Mouse (Mus musculus): ENCODE measurements around the gene Kmt5b.
A peak's percentile ranks its signal among the peaks of the same experiment; 100 is the strongest.

Kmt5b gene

DNA sequence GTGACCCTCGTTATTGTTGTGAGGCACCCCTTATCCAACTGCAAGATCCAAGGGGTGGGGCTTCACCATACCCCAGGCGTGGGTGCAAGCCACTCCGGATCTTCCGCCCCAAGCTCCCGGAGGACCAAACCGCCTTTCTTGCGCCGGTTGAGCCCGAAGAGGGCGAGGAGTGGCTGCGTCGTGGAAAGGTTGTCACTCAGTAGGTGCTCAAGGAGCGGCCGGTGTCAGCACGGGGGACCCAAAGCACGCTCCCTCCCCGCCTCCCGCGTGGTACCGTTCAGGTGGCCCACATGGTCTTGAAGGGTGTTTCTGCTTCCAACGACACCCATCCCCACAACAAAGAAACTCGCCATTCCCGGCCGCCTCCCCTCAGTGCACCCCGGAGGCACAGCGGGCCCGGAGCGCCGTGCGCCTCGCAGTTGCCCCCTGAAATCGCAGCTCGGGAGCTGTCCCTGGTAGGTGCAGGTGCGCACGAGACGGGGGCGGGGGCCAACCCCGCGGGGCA, at the start of gene Kmt5b:
TSS of gene Kmt5b (plus strand) at position 146 of the 505 bp plus-strand sequence.
- DNase-seq (ENCODE audit: low spot score in 2 of 2), result no peak

- peak; percentile 69 to 85 for DNase-seq (ENCODE audit: low spot score in 2 of 2)
These were observed 48.5 kb upstream of the Kmt5b start for GRCm38 (mm10) chr19:3718481-3719361.

- peak; percentile 40 to 80 for DNase-seq (ENCODE audit: low spot score in 2 of 2)
These were observed 47.8 kb upstream of the Kmt5b start for GRCm38 (mm10) chr19:3719362-3719891.

- no peak for DNase-seq (ENCODE audit: low spot score in 2 of 2)
These were observed 44.1 kb upstream of the Kmt5b start for GRCm38 (mm10) chr19:3723170-3723569.

DNA sequence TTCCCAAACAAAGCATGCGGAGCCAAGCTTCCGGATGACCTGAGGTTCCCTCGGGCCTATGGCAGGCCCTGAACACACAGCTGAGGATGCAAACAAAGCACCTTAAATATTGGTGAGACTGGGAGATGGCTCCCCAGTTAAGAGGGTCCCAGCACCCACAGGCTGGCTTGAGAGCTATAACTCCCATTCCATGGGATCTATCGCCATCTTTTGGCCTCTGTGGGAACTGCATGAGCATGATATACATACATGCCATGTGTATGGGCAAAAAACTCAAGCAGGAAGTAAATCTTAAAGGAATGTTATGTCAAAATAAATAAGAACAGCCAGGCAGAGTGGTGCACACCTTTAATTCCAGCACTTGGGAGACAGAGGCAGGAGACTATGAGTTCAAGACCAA, 43.3 kb upstream of the Kmt5b start:
- peak; percentile 59 to 81 for DNase-seq (ENCODE audit: low spot score in 2 of 2)

DNA sequence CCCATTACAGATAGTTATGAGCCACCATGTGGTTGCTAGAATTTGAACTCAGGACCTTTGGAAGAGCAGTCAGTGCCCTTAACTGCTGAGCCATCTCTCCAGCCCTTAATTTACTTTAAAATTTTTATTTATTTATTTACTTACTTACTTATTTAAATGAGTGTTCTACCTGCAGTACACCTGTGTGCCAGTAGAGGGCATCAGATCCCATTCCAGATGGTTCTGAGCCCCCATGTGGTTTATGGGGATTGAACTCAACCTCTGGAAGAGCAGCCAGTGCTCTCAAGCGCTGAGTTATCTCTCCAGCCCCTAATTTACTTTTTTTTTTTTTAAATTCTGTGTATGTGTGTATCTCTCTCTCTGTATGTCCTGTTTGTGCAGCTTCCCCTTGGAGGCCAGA, 42.4 kb upstream of the Kmt5b start:
- peak; percentile 59 to 80 for DNase-seq (ENCODE audit: low spot score in 2 of 2)

GRCm38 (mm10) chr19:3728901-3729300, 38.3 kb upstream of the Kmt5b start:
- DNase-seq (ENCODE audit: low spot score in 2 of 2), result no peak

DNA sequence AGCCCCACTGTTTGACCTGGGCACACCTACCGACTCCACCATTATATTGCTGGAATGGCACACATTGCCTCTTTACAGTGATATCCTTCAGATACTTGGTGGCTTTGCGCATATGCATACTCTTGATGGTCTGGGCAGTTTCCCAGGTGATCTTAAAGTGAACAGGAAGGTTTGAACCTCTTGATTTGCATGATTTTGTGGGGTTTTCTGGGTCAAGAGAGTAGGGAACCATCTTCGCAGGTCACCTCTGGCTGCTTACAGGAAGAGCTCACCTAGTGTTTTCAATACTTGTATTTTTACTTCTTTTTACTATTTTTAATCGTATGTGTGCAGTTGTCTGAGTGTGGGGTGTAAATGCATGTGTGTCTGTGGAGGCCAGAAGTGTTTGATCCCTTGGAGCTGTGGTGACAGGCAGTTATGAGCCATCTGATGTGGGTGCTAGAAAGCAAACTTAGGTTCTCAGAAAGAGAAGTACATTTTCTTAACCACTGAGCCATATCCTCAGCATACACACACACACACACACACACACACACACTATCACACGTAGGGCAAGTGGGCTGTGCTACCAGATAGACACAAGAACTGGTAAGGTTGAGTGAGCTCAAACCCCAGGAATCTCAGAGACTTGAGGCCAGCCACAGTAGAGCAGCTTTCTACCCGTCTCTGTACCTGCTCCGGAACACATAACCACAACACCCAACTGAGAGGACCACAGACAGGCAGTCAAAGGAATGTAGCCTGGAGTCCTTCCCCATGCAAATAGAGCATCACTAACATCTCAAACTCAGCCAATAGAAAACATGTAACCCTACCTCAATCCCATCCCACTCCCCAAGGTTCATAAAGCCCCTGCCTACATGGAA, 36.2 kb upstream of the Kmt5b start:
- DNase-seq (ENCODE audit: low spot score in 2 of 2), result no peak

GRCm38 (mm10) chr19:3736001-3736400, 31.2 kb upstream of the Kmt5b start:
- DNase-seq (ENCODE audit: low spot score in 2 of 2), result no peak

DNA sequence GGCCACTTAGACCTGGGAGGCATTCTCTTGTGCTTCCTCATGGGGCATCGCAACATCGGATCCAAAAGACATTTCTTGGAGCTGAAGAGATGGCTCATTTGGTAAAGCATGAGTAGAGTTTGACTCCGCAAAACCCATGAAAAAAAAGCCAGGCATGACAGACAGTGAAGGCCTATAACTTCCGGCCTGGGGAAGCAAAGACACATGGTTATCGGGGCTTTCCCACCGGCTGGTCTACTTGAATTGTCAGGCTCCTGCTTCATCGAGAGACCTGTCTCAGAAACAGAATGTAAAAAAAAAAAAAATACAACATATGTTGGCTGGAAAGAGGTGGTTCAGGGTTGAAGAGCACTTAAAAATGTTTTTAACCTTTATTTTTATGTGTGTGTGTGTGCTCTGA, 27.6 kb upstream of the Kmt5b start:
- DNase-seq (ENCODE audit: low spot score in 2 of 2), result no peak

DNA sequence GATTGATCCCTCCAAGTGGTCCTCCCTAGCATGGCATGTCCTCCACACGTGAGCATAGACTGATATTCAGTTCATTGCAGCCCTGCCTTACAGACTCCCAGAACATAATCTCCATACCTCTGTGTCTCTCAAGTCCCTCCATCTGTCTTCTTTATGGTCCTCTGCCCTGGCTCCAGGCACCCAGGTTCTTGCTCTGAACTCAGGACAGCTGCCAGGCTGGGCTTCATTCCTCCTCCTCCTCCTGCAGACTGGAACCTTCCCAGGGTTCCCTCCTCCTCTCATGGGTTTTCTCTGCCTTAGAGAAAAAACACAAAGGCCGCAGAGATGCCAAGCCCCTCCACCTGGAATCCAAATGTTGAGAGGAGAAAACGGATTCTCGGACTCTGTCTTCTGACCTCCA, 24.5 kb upstream of the Kmt5b start:
- DNase-seq (ENCODE audit: low spot score in 2 of 2), result no peak

DNA sequence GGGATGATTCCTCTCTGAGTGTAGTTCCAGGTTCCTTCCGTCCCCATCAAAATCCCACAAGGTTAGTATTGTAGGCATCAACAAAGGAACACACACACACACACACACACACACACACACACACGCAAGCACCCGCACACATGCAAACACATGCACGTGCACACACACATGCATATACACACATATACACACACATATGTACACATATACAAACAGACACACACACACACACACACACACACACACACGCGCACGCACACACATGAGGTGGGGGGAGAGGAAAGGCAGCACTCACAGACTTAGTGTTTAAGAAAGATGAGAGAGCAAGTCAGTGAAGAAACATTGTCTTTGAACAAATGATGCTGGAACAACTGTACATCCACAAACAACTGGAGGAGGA, 23.9 kb upstream of the Kmt5b start:
- no peak for DNase-seq (ENCODE audit: low spot score in 2 of 2)

GRCm38 (mm10) chr19:3743851-3744512, 23.2 kb upstream of the Kmt5b start:
- peak in 1 of 2 experiments; percentile 19 for DNase-seq (ENCODE audit: low spot score in 2 of 2)

DNA sequence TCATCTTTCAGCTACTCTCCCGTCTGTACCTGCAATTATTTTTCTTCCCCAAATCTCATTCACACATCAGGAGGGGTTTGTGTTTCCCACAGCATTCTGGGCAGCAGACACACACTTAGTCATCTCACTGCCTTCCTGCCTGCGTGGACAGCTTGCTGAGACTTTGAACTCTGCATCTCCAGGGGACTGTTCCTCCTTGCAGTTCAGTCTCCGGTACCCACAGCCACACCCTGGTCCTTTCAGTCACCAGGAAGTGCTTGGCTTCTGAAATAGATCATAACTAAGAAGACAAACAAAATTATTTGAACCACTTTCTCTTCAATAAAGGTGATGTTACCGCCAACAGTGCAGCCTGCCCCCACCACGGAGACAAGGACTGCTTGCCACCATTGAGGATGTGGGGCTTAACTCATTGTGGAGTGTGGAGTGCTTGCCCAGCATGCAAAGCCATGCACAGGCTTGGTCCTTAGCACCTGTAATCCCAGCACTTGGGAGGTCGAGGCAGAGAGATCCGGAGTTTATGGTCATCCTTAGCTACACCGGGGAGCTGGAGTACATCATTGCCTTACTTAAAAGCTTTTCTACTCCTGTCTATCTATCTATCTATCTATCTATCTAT, 14.5 kb upstream of the Kmt5b start:
- no peak for DNase-seq (ENCODE audit: low spot score in 2 of 2)

- no peak for DNase-seq (ENCODE audit: low spot score in 2 of 2)
These were observed 14.0 kb upstream of the Kmt5b start for GRCm38 (mm10) chr19:3753240-3753633.

DNA sequence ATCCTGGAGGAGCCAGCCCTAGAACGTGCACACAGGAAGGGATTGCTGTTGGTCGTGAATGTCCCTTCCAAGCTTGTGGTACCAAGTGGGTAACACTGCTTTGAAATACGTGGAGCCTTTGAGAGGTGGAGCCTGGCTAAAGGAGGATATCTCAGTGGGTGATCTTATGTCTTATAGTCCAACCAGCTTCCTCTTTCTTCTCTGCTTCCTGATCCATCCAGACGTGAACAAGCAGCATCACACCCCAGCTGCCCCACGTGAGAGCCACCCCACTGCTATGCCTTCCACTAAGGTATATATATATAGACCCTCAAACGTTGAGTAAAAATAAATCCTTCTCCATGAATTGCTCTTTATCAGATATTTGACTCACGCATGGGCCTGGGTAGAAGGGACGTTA, 13.5 kb upstream of the Kmt5b start:
- no peak for DNase-seq (ENCODE audit: low spot score in 2 of 2)

GRCm38 (mm10) chr19:3757861-3758260, 9.4 kb upstream of the Kmt5b start:
- no peak for DNase-seq (ENCODE audit: low spot score in 2 of 2)

DNA sequence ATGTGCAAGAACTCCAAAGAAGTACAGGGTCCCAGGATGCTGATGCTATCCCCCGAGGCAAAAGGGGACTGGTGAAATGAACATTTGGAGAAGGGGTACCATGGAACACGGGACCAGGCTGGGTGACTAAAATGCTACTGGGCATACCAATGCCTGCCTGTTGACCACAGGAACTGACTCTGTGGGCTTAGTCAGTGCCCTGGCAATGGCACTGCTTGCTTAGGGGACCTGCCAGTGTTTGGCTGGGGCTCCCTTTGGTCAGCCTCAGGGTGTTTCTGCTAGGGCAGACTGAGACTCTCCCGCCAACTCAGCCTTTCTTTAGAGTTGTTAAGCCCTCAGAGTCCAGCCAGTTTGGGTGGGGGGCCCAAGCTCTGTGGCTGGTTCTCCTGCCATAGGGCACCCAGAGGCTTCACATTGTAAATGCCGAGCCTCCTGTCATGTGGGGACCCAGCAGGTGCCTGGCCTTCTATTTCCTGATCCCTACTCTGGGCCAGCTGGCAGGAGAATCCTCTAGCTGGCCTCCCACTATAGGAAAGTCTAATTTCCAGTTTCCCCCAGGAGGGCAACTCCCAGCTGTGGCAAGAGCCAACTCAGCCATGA, 1.9 kb upstream of the Kmt5b start:
- DNase-seq (ENCODE audit: low spot score in 2 of 2), result no peak

GRCm38 (mm10) chr19:3766378-3766777, 843 bp upstream of the Kmt5b start:
- no peak for DNase-seq (ENCODE audit: low spot score in 2 of 2)

GRCm38 (mm10) chr19:3767781-3768696, 818 bp downstream of the Kmt5b start:
- DNase-seq (ENCODE audit: low spot score in 2 of 2), result peak; percentile 86 to 95
